Mouse (Mus musculus) liver, adult 2 months (tissue): ENCODE measurements around the gene Eif4g2.

Source experiments
- CTCF ChIP-seq: fragments of 200-500 bp; IDR thresholded peaks from 2 replicates; pipeline ENCODE4 v1.5.1; 2011; ENCODE audit warnings: low read depth, low read length, control low read depth
- POLR2A ChIP-seq: fragments of 200-500 bp; IDR thresholded peaks from 2 replicates; pipeline ENCODE4 v1.6.1; 2011; ENCODE audit warnings: low read length, control low read depth; ENCODE audit not compliant: insufficient read depth; ENCODE audit errors: extremely low read depth

DNA sequence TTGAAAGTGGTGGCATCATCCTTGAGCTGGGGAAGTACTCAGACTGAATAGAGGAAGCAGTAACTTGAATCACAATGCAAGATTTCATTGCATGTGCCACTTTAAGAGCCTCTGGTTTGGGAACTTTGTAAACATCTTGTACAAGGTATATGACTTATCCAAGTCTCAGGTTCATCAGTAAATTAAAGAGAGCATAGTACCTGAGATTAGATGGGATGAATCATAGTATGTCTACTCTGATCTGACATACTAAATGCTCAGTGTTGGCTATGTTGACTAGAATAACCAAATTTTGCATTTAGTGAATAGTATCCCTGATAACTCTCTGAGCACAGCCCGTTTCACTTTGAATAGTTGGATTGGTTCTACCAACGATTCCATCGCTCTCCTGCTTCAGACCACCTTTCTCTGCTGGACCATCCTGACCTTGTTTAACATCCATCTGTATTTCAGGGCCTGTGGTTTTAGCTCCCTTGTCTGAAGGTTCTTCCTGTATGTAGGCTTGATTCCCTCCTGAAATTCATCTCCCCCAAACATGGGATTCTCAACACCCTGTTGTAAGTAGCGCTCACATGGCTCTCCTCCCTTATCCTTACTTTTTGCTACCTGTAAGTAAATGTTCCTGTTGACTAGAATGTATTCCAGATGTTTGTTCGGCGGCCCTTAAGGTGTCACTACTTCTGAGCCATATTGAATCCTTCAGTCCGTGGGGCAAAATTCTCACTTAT lies 13.2 kb downstream of the Eif4g2 start:
- TF ChIP-seq CTCF: no peak
- no peak for TF ChIP-seq POLR2A
